In the genomic region with DNA sequence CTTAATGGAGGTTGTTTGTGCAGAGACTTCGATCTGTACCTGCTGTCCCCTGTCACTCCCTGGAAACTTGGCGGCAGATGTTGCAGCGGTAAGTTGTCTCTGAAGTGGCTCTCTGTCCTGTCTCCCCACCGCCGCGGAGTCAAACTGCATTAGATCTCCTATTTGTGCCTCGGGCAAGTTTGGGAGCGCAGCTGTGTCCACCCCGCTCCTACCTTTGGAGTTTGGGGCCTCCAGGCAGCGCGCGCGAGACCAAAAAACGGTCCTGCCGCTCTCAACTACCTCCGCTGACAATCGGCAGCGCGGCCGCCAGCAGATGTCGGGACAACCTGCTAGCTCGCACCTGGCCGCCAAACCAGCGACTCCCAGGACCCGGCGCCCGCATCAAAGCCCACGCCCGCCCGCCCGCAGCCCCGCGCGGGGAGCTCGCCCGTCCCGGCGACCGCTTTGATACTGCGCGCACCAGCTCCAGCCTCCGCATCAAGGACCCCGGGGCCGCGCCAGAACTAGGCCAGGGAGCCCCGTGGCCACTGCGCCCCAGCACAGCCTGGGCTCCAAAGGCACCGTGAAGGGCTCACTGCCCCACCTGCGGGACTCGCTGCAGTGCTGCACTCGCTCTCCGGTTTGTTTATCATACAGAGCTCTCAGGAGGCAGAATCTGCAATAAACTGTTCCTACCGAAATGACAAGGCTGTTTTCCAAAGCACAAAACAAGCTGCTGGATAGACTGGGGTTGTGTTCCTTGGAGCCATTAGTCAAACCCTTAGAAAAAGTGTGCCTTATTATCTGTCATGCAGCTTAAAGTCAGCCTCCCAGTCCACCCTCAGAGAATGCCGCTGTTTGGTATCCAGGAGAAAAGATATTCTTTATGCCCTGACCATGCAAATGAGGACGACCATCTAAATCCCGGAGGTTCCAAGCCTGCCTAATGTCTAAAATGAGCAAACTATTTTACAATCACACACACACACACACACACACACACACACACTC, we compare ENCODE assay signal across 8 mouse cellular contexts.
DNase-seq lines count a peak whose midpoint lies in the region; ATAC-seq and TF ChIP-seq lines count a peak whose summit lies in the region.

No protein-coding gene starts in this region.

- no peaks in the 10 kb centered on the region for H3K79me2 ChIP-seq in liver, adult 2 months (ENCODE audit: control insufficient read depth, insufficient read depth, low read length)

- no peaks in the 10 kb centered on the region for H3K9me3 ChIP-seq in forebrain, embryonic 16.5 days (ENCODE audit: control insufficient read depth, low read length)
- H3K9me3 ChIP-seq in kidney, embryonic 15.5 days (replicated peaks): no peaks in the 10 kb centered on the region
- no peaks in the 10 kb centered on the region for H3K9me3 ChIP-seq in neural tube, embryonic 11.5 days (ENCODE audit: control insufficient read depth, low read length)

- no peaks in the 10 kb centered on the region for H3K27me3 ChIP-seq in forebrain, embryonic 16.5 days (replicated peaks; ENCODE audit: control insufficient read depth, insufficient read depth, low read length)
- H3K27me3 ChIP-seq in kidney, embryonic 15.5 days: no peaks in the 10 kb centered on the region
- H3K27me3 ChIP-seq in liver, adult 2 months (ENCODE audit: control insufficient read depth, insufficient read depth, low read length): no peaks in the 10 kb centered on the region
- no peaks in the 10 kb centered on the region for H3K27me3 ChIP-seq in neural tube, embryonic 11.5 days (ENCODE audit: control insufficient read depth, insufficient read depth, low read length)

- peak; percentile 9 for DNase-seq in cerebellum, adult 11 months
- peak; percentile 20 for DNase-seq in cerebellum, adult 11-12 months
- DNase-seq in liver, adult 2 months (ENCODE audit: extremely low read depth, low read depth, low spot score): no peak
- DNase-seq in neural tube, embryonic 11.5 days (ENCODE audit: low spot score): peak; percentile 60
- peak; percentile 7 to 27 for DNase-seq in thymus, adult 18-20 months

- peak overlapping the region; percentile 59 for H3K4me3 ChIP-seq in forebrain, embryonic 16.5 days (replicated peaks; ENCODE audit: low read length)
- peak overlapping the region; percentile 55 for H3K4me3 ChIP-seq in kidney, embryonic 15.5 days (replicated peaks)
- H3K4me3 ChIP-seq in liver, adult 2 months (ENCODE audit: insufficient read depth, low read depth, low read length): peak overlapping the region; percentile 26; the same call in 1 of the 2 replicates
- H3K4me3 ChIP-seq in neural tube, embryonic 11.5 days (ENCODE audit: low read depth, low read length): peak overlapping the region; percentile 51

- peak; percentile 33; the same call in 1 of the 2 replicates for TF ChIP-seq CTCF in liver, adult 2 months (IDR thresholded peaks at IDR 0.05; ENCODE audit: low read depth, low read length)

- peaks cover 9% of the 10 kb centered on the region for H3K4me1 ChIP-seq in forebrain, embryonic 16.5 days (replicated peaks; ENCODE audit: control insufficient read depth, insufficient read depth, low read length)
- H3K4me1 ChIP-seq in kidney, embryonic 15.5 days: peaks cover 13% of the 10 kb centered on the region
- H3K4me1 ChIP-seq in liver, adult 2 months (ENCODE audit: control insufficient read depth, insufficient read depth, low read length): no peaks in the 10 kb centered on the region
- H3K4me1 ChIP-seq in neural tube, embryonic 11.5 days (ENCODE audit: control insufficient read depth, insufficient read depth, low read length): 0 out of 2 replicates have a peak, but pooled peaks cover 4% of the 10 kb centered on the region

- ATAC-seq in cerebellum, adult (ENCODE audit: insufficient number of reproducible peaks, low FRiP score, low TSS enrichment): no peak; the same call in 1 of the 2 replicates
- peak; percentile 91 for ATAC-seq in forebrain, embryonic 16.5 days
- ATAC-seq in kidney, embryonic 15.5 days (replicated peaks; ENCODE audit: low FRiP score): peak; percentile 91
- peak; percentile 86 for ATAC-seq in neural tube, embryonic 11.5 days (ENCODE audit: insufficient read depth, low FRiP score, low TSS enrichment)

- no peak for TF ChIP-seq POLR2A in liver, adult 2 months (IDR thresholded peaks at IDR 0.05; ENCODE audit: extremely low read depth, insufficient read depth, low read length)

- no peak overlapping the region for H3K27ac ChIP-seq in forebrain, embryonic 16.5 days (ENCODE audit: low read length)
- no peak overlapping the region for H3K27ac ChIP-seq in kidney, embryonic 15.5 days
- H3K27ac ChIP-seq in liver, adult 2 months (replicated peaks; ENCODE audit: insufficient read depth, low read depth, low read length): no peak overlapping the region
- no peak overlapping the region for H3K27ac ChIP-seq in neural tube, embryonic 11.5 days (ENCODE audit: low read depth, low read length)

- 3% methylated on average over 51 of the region's 56 CpGs for WGBS in forebrain, embryonic 16.5 days
- WGBS in kidney, embryonic 15.5 days: 4% methylated on average over 56 of the region's 56 CpGs
- WGBS in liver, adult 2 months: 39% methylated on average over 56 of the region's 56 CpGs
- 3% methylated on average over 54 of the region's 56 CpGs for WGBS in neural tube, embryonic 11.5 days

- H3K4me2 ChIP-seq in forebrain, embryonic 16.5 days (ENCODE audit: low read length): peak overlapping the region; percentile 96
- peak overlapping the region; percentile 95 for H3K4me2 ChIP-seq in kidney, embryonic 15.5 days
- H3K4me2 ChIP-seq in neural tube, embryonic 11.5 days (ENCODE audit: low read depth): peak overlapping the region; percentile 94

- no peaks in the 10 kb centered on the region for H3K36me3 ChIP-seq in forebrain, embryonic 16.5 days (ENCODE audit: control insufficient read depth, insufficient read depth)
- 0 out of 2 replicates have a peak, but pooled peaks cover 8% of the 10 kb centered on the region for H3K36me3 ChIP-seq in kidney, embryonic 15.5 days
- H3K36me3 ChIP-seq in liver, adult 2 months (ENCODE audit: control insufficient read depth, insufficient read depth, low read length): peaks cover 10% of the 10 kb centered on the region
- H3K36me3 ChIP-seq in neural tube, embryonic 11.5 days (ENCODE audit: control insufficient read depth, insufficient read depth, low read length): no peaks in the 10 kb centered on the region

- H3K9ac ChIP-seq in forebrain, embryonic 16.5 days (replicated peaks; ENCODE audit: low read depth, low read length): peak overlapping the region; percentile 76
- H3K9ac ChIP-seq in kidney, embryonic 15.5 days: peak overlapping the region; percentile 38
- H3K9ac ChIP-seq in liver, adult 2 months (ENCODE audit: low read depth, low read length): peak overlapping the region; percentile 31
- H3K9ac ChIP-seq in neural tube, embryonic 11.5 days (ENCODE audit: low read length): peak overlapping the region; percentile 47
